Comparison of ENCODE assay signal across 16 mouse cellular contexts in genomic region chr1:118789468-118789867, GRCm38 (mm10).
A peak's percentile ranks its signal among the peaks of the same experiment; 100 is the strongest.
DNase-seq lines count a peak whose midpoint lies in the region; ATAC-seq and TF ChIP-seq lines count a peak whose summit lies in the region.
"Had no signal": no experiment of that assay in that cellular context is flagged by ENCODE, and none has a peak within 500 bp of the region (broad histone marks: within the 10 kb centered on the region; RNA-seq: fewer than 3 reads in every experiment).

No protein-coding gene starts in this region.

- H3K9me3 ChIP-seq in hindbrain, embryonic 16.5 days (ENCODE audit: control insufficient read depth, low read length): no peaks in the 10 kb centered on the region
- H3K9me3 ChIP-seq in hindbrain, embryonic 12.5 days (replicated peaks): peaks cover 2% of the 10 kb centered on the region; the same call in 1 of the 2 replicates
- no peaks in the 10 kb centered on the region for H3K9me3 ChIP-seq in limb, embryonic 10.5 days (replicated peaks)
- H3K9me3 ChIP-seq: neural tube, embryonic 12.5 days had no signal

- H3K4me2 ChIP-seq in hindbrain, embryonic 16.5 days (ENCODE audit: low read length): no peak overlapping the region
- no peak overlapping the region for H3K4me2 ChIP-seq in hindbrain, embryonic 12.5 days (replicated peaks)
- H3K4me2 ChIP-seq: midbrain, embryonic 13.5 days; neural tube, embryonic 12.5 days had no signal

- 31% methylated on average over 3 of the region's 3 CpGs for WGBS in hindbrain, embryonic 16.5 days
- WGBS in hindbrain, embryonic 12.5 days: 72% methylated on average over 3 of the region's 3 CpGs
- 64% methylated on average over 3 of the region's 3 CpGs for WGBS in limb, embryonic 10.5 days

- H3K4me1 ChIP-seq in hindbrain, embryonic 16.5 days (ENCODE audit: control insufficient read depth, insufficient read depth, low read depth, low read length): no peaks in the 10 kb centered on the region
- H3K4me1 ChIP-seq in hindbrain, embryonic 12.5 days: no peaks in the 10 kb centered on the region
- peaks cover 31% of the 10 kb centered on the region for H3K4me1 ChIP-seq in limb, embryonic 10.5 days
- H3K4me1 ChIP-seq: midbrain, embryonic 13.5 days; neural tube, embryonic 12.5 days had no signal

- TF ChIP-seq CTCF in brain, embryonic 14.5 days (IDR thresholded peaks at IDR 0.05; ENCODE audit: borderline replicate concordance, extremely low read depth, insufficient read depth, insufficient read length): no peak

- peak; percentile 76 for ATAC-seq in hindbrain, embryonic 16.5 days
- no peak for ATAC-seq in hindbrain, embryonic 12.5 days (ENCODE audit: low FRiP score)
- ATAC-seq: CD4-positive, CD25-positive, alpha-beta regulatory T cell, adult 4 months; liver, postnatal 0 days; midbrain, embryonic 13.5 days had no signal

- H3K27ac ChIP-seq in hindbrain, embryonic 16.5 days (ENCODE audit: low read depth, low read length): no peak overlapping the region
- no peak overlapping the region for H3K27ac ChIP-seq in hindbrain, embryonic 12.5 days
- H3K27ac ChIP-seq in limb, embryonic 10.5 days: peak overlapping the region; percentile 58
- H3K27ac ChIP-seq: macrophage; midbrain, embryonic 13.5 days; neural tube, embryonic 12.5 days had no signal

- peak; percentile 71 for DNase-seq in brain, embryonic 14.5 days (ENCODE audit: low read depth)
- DNase-seq in cerebellum, adult 18-20 months: peak; percentile 45 to 60
- no peak for DNase-seq in limb, embryonic 10.5 days (ENCODE audit: low spot score)
- DNase-seq in spleen, postnatal 4 days (ENCODE audit: low spot score in 2 of 2): no peak
- DNase-seq in heart, adult 11 months: no peak
- DNase-seq: adrenal gland, adult 8-10 months; kidney, adult 2 months; layer of hippocampus, postnatal 36 days; liver, postnatal 0 days; right cerebral cortex, postnatal 25 days had no signal

- no peak overlapping the region for H3K9ac ChIP-seq in hindbrain, embryonic 16.5 days (ENCODE audit: low read depth, low read length)
- no peak overlapping the region for H3K9ac ChIP-seq in hindbrain, embryonic 12.5 days
- H3K9ac ChIP-seq: liver, postnatal 0 days; midbrain, embryonic 13.5 days; neural tube, embryonic 12.5 days had no signal

- H3K27me3 ChIP-seq in hindbrain, embryonic 16.5 days (replicated peaks; ENCODE audit: control insufficient read depth, insufficient read depth, low read length): no peaks in the 10 kb centered on the region
- H3K27me3 ChIP-seq in hindbrain, embryonic 12.5 days: peaks cover 12% of the 10 kb centered on the region
- H3K27me3 ChIP-seq in limb, embryonic 10.5 days (ENCODE audit: low read depth, poor library complexity, severe bottlenecking): no peaks in the 10 kb centered on the region
- H3K27me3 ChIP-seq: midbrain, embryonic 13.5 days had no signal

- no peak overlapping the region for H3K4me3 ChIP-seq in hindbrain, embryonic 16.5 days (ENCODE audit: low read length)
- no peak overlapping the region for H3K4me3 ChIP-seq in hindbrain, embryonic 12.5 days
- H3K4me3 ChIP-seq in limb, embryonic 10.5 days: no peak overlapping the region
- H3K4me3 ChIP-seq: midbrain, embryonic 13.5 days; neural tube, embryonic 12.5 days had no signal

- H3K36me3 ChIP-seq in hindbrain, embryonic 16.5 days (ENCODE audit: control insufficient read depth, insufficient read depth, low read length): no peaks in the 10 kb centered on the region
- H3K36me3 ChIP-seq in hindbrain, embryonic 12.5 days: no peaks in the 10 kb centered on the region
- H3K36me3 ChIP-seq in limb, embryonic 10.5 days: no peaks in the 10 kb centered on the region
- H3K36me3 ChIP-seq: midbrain, embryonic 13.5 days; neural tube, embryonic 12.5 days had no signal

- TF ChIP-seq POLR2A in brain, embryonic 14.5 days (IDR thresholded peaks at IDR 0.05; ENCODE audit: borderline replicate concordance, extremely low read depth, insufficient read depth, insufficient read length, poor library complexity, severe bottlenecking): no peak

Comparison
In these comparisons a context has a peak if more than half of its experiments do, and no peak if none do; other contexts are left out.
1. DNase-seq: peak in brain, embryonic 14.5 days (single experiment) and cerebellum, adult 18-20 months (2 of 2); none in limb, embryonic 10.5 days (single experiment), spleen, postnatal 4 days (0 of 2) and heart, adult 11 months (single experiment).